Mouse (Mus musculus): ENCODE results near the gene Wipi1.

Wipi1 gene

DNA sequence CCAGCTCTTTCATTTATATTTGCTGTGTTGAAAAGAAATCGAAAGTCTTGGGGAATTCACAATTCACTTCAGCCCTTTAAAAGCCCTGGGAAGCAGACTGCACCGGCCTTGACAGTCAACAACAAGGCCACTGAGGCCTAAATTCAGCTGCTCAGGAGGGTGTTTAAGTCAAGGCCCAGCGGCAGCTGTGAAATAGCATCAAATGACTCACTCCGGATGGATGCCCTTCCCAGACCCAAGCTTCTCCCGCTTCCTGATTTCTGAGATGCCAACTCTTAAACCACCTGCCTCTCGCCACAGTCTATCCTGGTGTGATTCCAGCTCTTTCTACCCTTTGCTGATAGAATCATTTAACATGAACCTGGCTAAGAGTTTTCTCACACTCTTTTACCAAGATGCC is 8.6 kb upstream of the Wipi1 start:
- CTCF ChIA-PET, result interaction anchor here (0.5 to 1.6 kb wide), 6 partner anchors 8 to 174 kb away, joined by 3 to 7 read pairs (median 4); no protein-coding TSS in a partner anchor

DNA sequence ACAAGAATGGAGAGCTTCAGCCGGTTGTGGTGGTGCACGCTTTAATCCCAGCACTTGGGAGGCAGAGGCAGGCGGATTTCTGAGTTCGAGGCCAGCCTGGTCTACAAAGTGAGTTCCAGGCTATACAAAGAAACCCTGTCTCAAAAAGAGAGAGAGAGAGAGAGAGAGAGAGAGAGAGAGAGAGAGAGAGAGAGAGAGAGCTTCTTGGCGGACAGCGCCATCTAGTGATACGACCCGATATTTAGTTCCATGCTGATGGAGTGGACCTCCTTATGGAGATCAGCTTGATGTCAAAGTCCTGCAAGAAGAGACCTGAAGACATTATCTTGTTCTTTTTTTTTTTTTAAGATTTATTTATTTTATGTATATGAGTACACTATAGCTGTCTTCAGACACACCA is 7.3 kb upstream of the Wipi1 start:
- CTCF ChIA-PET, result interaction anchor here (0.6 to 0.7 kb wide), 4 partner anchors 16 to 374 kb away, joined by 3 to 14 read pairs (median 6); no protein-coding TSS in a partner anchor

DNA sequence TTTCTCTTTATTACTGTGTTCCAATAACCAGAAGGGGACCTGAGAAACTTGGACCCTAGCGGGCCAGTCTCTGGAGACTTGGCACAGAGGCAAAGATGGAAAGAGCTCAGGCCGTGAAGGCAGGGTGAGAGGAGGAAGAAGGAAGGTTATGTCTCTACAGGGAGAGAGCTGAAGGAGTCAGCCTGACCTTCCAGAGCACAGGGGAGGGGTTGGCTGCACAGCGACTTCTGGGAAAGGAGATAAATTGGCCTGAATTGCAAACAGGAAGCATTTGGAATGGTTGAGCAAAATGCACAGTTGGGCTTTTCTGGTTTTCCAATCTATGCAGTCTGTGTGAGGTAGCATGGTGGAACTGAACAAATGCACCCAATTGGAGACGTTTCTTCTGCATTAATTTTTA is 5.0 kb upstream of the Wipi1 start:
- CTCF ChIA-PET, result interaction anchor here (0.6 kb wide), 1 partner anchor 9 kb away, joined by 10 read pairs; no protein-coding TSS in a partner anchor

DNA sequence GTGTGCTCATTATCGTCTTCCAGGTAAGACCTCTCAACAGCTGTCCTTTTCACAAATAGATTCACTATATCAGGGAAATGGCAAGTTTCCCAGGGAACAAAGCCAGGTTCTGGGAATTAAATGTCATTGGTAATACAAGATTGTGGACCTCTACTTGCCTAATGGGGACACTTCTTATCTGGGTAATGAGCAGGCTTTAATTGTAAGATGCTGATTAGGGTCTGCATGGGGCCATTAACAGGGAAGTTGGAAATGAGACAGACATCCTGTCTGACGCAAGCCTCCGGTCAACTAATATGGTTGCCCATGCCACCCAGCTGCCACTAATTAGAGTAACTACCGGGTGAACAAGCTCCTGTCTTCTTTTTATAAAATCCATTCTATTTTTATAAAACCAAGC is 4.6 kb upstream of the Wipi1 start:
- CTCF ChIA-PET, result interaction anchor here (0.6 kb wide), 1 partner anchor 9 kb away, joined by 10 read pairs; no protein-coding TSS in a partner anchor

DNA sequence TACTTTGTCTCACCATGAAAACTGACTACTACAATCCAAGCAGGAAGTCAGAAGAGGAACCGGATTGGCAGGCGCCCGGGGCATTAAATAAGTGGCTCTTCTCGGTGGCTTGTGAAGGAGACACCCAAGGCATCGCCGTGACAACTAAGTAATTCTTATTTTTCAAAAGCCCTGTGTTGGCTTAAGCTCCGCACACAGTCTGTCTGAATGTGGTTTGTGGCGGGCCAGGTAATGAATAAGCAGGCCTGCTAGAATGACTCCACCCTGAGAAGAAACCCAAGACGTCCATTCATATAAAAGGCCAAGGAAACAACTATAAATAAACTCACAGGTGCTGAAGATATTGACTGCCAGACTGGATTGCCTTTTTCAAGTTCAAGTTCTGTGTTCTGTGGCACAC is 3.5 kb upstream of the Wipi1 start:
- CTCF ChIA-PET, result interaction anchor here (0.5 kb wide), 1 partner anchor 1308 kb away, joined by 3 read pairs; no protein-coding TSS in a partner anchor

DNA sequence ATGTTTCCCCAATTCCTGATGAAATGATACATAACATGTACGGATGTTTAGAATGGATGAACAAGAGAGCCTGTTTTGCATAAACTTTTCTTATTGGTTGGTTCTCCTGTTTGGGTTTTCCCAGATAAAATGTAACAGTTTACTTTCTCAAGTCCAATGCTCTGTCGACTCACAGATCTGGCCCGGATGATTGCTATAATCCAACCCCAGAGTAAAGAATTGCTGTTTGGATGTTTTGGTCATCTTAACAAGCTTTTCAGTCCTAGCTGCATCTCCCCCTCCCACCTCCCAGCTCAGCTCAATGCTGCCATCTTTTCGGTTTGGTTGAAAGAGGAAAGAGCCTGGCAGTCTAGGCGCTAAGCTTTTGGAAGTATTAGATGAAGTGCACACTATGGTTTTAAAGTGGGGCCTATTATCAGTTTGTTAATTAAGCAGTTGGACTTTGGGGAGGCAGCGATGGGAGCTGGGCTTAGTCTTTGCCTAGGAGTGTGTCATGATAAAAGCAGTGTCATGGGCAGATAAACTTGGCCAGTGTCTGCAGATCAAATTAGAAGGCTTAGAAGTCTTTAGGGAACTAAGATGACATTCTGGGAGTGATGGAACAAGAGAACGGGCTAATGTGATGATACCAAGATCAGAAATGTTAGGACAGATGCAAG is 1.2 kb upstream of the Wipi1 start:
- CTCF ChIA-PET, result no interaction called here

DNA sequence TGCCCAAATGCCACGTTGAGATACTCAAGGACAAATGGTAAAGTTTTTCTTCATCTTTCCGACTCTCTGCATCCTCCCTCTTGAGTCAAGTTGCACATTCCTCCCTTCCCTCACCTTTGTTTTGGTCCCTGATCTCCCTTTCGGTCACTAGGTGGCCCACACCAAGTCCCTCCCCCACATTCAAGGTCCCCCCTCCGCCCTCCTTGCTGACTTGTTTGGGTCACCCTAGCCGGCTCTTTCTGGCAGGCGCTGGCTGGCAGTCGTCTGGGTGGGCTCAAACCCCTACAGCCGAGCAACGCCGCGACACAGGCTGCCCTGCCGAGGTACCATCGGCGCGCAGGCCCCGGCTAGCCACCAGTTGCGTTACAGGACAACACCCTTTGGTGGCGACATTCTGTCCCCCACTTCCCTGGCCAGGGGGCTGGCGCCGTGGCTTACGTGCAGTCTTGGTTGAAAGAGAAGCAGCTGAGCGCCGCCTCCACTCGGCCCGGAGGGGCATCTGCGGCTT is 918 bp downstream of the Wipi1 start:
- CTCF ChIA-PET, result interaction anchor here (1.0 to 1.3 kb wide), 2 partner anchors 10 to 25 kb away, joined by 5 to 10 read pairs; no protein-coding TSS in a partner anchor

DNA sequence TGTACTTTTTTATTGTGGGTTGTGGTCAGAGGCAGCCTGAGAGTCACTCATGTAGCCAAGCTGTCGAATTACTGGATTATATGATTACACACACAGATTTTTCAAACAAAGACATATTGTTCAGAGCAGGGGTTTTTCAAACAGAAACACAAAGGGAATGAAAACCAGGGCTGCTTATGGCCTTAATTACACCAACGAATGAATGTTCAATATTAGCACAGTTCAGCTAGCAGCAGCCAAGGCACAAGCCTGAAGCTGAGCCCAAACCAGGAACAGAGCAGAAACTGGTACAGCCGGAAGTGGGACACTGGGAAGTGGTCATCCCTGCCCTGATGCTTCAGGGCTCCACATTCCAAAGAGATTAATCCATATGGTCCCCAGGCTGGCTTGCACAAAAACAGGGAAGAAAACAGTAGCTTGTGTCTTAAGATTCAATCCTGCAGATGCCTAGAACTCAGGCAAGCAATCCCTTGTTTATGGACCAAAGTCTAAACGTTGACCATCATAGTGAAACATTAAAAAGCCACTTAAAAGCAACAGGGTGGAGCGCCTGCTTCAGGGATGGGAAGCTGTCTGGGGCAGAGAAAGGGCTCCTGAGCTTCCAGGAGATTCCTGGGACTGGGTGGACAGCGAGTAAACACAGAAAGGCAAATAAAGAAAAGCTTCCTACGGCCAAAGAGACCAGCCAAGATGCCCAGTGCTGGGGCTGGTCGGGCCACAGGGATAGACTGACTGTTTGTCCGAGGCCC is 1.5 kb downstream of the Wipi1 start:
- CTCF ChIA-PET, result interaction anchor here (1.0 to 1.3 kb wide), 2 partner anchors 11 to 25 kb away, joined by 5 to 10 read pairs; no protein-coding TSS in a partner anchor

DNA sequence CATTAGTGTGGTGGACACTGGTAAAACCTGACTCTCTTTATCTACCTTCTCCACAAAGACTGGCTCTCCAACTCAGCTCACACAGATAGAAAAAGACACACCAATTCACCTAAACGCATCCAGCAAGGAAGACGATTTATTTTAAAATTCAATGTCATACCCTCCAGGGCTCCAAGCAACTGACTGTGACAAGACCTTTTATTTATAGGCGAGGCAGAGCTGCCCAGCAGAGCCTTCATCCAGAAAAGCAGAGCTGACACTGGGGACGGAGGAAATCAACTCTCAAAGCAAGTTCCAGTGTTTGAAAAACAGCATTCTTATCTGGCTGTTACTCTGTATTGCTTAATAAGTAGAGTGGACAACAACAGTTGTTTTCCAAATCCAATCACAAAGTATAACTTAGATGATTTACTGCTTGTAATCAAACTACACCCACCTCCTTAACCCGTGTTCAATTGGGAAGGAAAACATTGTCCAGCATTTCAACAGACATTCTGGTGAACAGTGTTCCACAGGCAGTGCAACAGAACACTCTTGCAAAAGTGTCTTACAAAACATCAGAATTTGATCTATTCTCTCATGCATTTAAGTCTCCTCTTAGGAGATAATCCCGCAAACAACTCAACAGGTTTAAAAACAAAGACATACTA is 2.7 kb downstream of the Wipi1 start:
- CTCF ChIA-PET, result no interaction called here

DNA sequence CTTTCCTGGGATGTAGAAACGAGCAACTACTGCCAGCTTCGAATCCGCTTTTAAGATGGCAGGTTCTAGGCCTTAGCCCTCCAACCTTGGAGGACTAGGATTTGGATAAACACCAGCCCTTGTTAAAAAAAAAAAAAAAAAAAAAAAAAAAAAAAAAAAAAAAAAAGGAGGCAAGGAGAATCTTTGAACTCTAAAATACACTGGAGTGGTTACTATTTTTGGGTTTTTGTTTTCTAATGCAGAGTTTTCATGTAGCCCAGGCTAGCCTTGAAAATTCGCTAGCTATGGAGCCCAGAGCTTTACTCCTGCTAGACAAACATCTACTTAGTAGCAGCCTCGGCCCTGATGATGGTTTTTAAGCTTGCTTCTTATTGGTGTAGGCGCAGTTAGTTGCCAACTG is 4.2 kb downstream of the Wipi1 start:
- CTCF ChIA-PET, result interaction anchor here (0.6 to 0.7 kb wide), 3 partner anchors 9 to 275 kb away, joined by 6 to 10 read pairs (median 8); no protein-coding TSS in a partner anchor

DNA sequence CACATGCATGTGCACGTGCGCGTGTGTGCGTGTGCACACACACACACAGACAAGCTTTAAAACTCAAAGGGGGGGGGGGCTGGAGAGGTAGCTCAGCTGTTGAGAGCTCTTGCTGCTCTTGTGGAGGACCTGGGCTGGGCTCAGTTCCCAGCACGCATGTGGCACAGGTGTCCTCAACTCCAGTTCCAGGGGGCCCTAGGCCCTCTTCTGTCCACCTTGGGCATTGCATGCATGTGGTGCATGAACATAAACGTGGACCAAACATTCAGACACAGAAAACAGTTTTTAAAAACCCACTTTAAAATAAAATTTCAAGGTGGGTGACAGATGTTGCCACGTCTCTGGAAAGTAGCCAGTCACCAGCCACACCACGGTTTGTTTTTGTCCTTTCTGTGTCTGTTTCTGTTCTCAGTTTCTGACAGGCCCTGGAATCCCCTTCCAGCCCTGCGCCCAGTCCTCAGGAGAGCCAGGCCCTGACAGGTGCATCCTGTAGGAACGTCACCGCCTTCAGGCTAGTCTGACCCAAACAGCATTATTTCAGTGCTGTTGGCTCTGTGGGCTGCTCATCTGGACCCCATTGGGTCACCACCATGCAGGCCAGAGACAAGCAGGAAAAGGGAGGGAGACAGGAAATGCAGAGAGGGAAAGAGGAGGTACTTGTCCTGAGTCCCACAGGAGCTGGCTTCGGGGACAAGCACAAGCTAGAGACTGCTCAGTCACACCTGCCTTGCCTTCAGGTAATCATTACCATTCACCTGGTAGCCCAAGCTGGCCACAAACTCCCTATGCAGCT is 12.8 kb downstream of the Wipi1 start:
- CTCF ChIA-PET, result no interaction called here

DNA sequence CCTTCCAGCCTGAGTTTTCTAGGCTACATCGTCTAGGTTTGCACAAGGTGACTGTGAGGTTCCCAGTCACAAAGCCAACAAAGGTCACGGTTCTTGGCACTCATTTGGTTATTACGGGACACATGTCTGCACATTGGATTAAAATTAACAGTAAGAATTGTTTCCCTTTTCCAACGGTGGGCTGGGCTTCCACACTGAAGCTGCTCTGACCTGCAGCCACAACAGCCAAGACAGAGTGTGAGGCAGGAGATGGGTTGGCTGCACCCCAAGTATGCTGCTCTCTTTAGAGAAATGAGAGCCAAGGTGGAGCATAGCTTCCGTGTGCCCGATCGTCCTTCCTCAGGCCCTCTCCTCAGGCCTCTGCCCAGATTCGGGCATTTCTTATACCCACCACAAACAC is 17.0 kb downstream of the Wipi1 start:
- CTCF ChIA-PET, result interaction anchor here (0.5 to 0.7 kb wide), 2 partner anchors 13 to 266 kb away, joined by 3 to 8 read pairs; no protein-coding TSS in a partner anchor

DNA sequence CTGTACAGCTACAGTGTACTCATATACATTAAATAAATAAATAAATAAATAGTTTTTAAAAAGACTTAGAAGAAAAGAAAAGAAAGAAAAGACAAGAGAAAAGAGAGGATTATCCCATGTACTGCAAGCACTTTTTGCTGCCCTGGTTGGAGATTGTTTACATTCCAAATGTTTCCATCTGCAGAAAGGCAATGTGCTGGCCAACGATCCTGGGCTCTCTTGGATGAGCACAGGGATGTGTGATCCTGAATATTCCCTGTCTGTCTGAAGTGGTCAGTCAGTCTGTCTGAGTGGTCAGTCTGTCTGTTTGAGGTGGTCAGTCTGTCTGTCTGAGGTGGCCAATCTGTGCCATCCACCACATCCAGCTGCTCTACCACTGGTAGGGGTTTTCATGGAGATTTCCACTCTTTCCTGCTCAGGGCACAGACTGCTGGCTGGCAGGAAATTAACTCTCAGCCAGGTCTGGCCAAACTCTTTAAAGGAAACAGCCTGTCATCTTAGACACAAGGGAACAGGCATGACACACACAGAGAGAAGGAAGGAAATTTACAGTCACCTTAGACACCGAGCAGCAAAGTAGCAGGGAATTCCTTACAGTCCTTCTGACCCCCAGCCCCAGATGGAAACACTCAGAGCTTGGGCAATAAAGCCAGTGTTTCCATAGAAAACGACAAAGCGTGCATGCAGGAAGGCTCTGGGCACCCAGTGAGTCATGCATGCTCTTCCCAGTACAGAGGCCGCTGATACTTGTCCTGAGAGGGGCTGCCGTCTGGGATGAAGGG is 18.4 kb downstream of the Wipi1 start:
- CTCF ChIA-PET, result no interaction called here

DNA sequence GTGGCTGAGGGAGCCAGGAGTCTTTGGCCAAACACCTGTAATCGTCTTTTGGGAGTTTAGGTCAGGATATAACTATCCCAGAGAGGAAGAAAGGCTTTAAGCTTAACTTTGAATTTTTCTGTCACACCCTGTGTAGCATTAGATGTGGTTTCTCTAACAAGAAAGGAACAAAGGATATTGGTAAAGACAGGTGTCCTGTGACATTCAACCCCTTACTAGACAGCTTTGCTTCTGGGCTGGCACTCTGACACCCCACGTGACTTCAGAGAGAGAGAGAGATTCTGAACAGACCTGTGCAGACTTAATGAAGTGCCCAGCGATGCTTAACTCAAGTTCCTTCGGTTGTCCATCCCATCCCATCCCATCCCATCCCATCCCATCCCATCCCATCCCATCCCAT is 20.3 kb downstream of the Wipi1 start:
- CTCF ChIA-PET, result no interaction called here

DNA sequence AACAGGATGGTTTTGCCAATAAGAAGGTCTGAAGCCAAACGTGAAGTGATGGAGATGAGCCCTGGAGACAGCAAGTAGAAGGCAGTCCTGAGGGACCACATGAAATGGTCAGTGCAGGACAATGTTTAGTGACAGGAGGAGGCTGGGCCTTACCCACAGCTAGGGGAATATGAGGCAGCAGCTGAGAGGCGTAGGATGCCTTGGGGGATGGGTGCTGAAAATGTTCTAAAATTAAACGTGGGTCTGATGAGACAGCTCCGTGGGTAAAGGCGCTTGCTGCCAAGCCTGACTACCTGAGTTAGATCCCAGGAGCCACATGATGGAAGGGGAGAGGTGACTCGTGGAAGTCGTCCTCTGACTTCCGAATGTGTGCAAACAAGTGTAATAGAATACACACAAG is 21.8 kb downstream of the Wipi1 start:
- CTCF ChIA-PET, result interaction anchor here (0.7 kb wide), 1 partner anchor 24 kb away, joined by 3 read pairs; no protein-coding TSS in a partner anchor

DNA sequence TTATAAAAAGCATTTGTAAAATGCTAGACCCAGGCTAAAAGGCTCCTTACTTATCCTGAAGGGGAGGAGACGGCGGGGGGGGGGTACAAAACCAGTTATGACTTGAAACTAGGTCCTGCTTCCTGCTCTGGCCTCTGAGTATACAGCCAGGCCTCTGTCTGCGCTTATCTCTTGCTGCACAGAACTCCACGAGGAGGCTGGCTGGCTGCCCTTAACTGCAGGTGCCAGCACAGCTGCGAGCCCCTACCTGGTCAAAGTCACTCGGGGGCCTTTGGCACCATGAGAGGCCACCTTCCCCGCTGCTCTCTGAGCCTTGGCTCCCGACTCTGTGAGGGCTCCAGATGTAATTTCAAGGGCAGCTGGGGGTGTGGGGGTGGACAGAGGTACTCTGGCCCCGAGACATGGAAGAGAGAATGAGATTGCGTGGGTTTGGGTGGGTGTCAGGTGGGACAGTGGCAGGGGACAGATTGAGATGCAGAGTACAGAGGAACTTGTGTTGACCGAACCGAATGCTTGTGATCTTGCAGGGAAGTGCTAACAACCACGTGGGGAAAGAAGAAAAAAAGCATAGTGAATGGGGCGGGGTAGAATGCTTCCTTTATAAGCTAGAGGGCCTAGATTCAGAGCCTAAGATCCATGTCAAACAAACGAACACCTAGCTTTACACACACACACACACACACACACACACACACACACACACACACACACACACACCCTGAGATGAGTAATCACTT is 24.0 kb downstream of the Wipi1 start:
- CTCF ChIA-PET, result interaction anchor here (0.6 to 0.8 kb wide), 7 partner anchors 23 to 529 kb away, joined by 3 to 9 read pairs (median 4); no protein-coding TSS in a partner anchor

DNA sequence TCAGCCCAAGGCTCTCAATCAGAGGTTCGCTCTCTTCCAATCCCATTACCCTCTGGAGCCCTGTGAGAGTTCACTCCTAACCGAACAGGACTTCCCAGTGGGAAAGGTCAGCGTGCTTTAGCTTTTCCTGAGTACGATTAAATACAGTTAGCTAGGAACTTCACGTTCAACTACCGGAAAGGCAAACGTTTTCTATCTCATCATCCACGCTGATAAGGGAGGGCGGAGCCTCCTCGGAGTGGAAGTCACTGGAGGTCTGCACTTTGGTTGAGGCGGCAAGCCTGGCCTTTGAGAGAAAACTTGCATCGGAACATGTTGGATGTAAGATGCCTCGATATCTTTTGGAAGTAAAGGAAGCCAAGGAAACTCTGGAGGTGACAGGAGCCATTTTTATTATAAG is 24.7 kb downstream of the Wipi1 start:
- CTCF ChIA-PET, result interaction anchor here (0.6 to 0.8 kb wide), 4 partner anchors 36 to 154 kb away, joined by 3 to 9 read pairs (median 5); no protein-coding TSS in a partner anchor

DNA sequence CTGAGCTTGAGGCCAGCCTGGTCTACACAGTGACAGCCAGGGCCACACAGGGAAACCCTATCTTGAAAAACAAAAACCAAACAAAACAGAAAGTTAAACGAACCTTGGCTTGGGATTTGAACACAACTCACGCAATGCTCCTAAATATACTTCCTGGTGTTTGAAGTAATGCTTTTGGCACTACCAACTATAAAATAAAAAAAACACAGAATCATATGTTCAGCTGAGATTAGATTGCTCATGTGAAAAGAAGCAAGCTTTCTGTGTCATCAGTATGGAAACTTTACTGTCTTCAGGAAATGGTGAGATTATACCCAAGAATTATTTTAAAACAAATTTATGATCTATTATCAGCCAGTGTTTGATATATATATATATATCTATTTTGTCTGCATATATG is 25.3 kb downstream of the Wipi1 start:
- CTCF ChIA-PET, result no interaction called here

Measured in spleen, embryonic (tissue).